Mouse (Mus musculus) gastrocnemius, adult 18-20 months (tissue): Measurements from ENCODE around the gene Neurl1a. TPM values are rescaled to one million over a fixed set of nuclear protein-coding genes. Genes with fewer than 3 reads are reported as not detected.

Experiments
- DNase-seq: peaks from one replicate; pipeline ENCODE4 v3.0.0; 2021; ENCODE audit warnings: low spot score
- total RNA-seq, 2 experiments: library from RNA; stranded (reverse); gene quantifications; 2 replicates each; pipeline ENCODE4 v1.2.3; 2021

The Neurl1a gene
- total RNA-seq, 2 experiments from 2014 or later, result 131 to 137 TPM

GRCm38 (mm10) chr19:47211609-47212312, 33.1 kb downstream of the Neurl1a start:
- DNase-seq, result no peak

- DNase-seq, result no peak
Measured at GRCm38 (mm10) chr19:47212401-47212800, 33.8 kb downstream of the Neurl1a start.

- DNase-seq, result no peak
Measured at GRCm38 (mm10) chr19:47213470-47213869, 34.9 kb downstream of the Neurl1a start.

GRCm38 (mm10) chr19:47216766-47217165, 38.1 kb downstream of the Neurl1a start:
- peak; percentile 43 for DNase-seq

- no peak for DNase-seq
Measured at GRCm38 (mm10) chr19:47219622-47220021, 41.0 kb downstream of the Neurl1a start.

GRCm38 (mm10) chr19:47220232-47220631, 41.6 kb downstream of the Neurl1a start:
- DNase-seq, result no peak

- DNase-seq, result no peak
Measured at GRCm38 (mm10) chr19:47221006-47221405, 42.4 kb downstream of the Neurl1a start.

GRCm38 (mm10) chr19:47221500-47222153, 43.0 kb downstream of the Neurl1a start:
- DNase-seq, result no peak

GRCm38 (mm10) chr19:47222154-47222840, 43.7 kb downstream of the Neurl1a start:
- peak; percentile 91 for DNase-seq

GRCm38 (mm10) chr19:47222841-47223557, 44.4 kb downstream of the Neurl1a start:
- DNase-seq, result no peak

GRCm38 (mm10) chr19:47224743-47225142, 46.1 kb downstream of the Neurl1a start:
- no peak for DNase-seq

- no peak for DNase-seq
Measured at GRCm38 (mm10) chr19:47225791-47226190, 47.2 kb downstream of the Neurl1a start.

GRCm38 (mm10) chr19:47228725-47229252, 50.2 kb downstream of the Neurl1a start:
- peak; percentile 86 for DNase-seq

- peak; percentile 84 for DNase-seq
Measured at GRCm38 (mm10) chr19:47229461-47229860, 50.8 kb downstream of the Neurl1a start.

- DNase-seq, result peak; percentile 85
Measured at GRCm38 (mm10) chr19:47230082-47230481, 51.5 kb downstream of the Neurl1a start.

- DNase-seq, result peak; percentile 71
Measured at GRCm38 (mm10) chr19:47230682-47231081, 52.1 kb downstream of the Neurl1a start.

- peak; percentile 28 for DNase-seq
Measured at GRCm38 (mm10) chr19:47231389-47231788, 52.8 kb downstream of the Neurl1a start.

- DNase-seq, result no peak
Measured at GRCm38 (mm10) chr19:47232077-47232865, 53.7 kb downstream of the Neurl1a start.

- DNase-seq, result peak; percentile 43
Measured at GRCm38 (mm10) chr19:47233087-47233486, 54.5 kb downstream of the Neurl1a start.

GRCm38 (mm10) chr19:47240076-47240475, 61.5 kb downstream of the Neurl1a start:
- DNase-seq, result no peak

- no peak for DNase-seq
Measured at GRCm38 (mm10) chr19:47240957-47241356, 62.3 kb downstream of the Neurl1a start.
